19 mouse cellular contexts compared by ENCODE assay signal in the genomic region with DNA sequence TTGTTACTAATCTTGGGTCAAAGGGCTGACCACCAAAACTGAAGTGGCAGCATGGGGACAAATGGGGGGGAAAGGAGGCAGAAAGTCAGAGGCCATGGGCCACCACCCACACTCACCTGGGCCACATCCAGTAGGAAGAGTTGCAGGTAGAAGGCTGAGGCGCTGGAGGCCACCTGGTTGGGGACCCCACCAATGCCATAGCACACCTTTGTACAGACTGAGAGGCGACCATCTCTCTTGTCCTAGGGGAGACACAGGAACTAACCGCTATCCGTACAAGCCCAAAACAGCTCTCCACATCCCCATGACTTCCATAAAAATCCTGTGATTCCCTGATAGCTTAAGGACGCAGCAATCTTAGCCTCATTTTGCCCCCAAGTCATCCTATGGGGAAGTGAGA.
"Had no signal": no experiment of that assay in that cellular context is flagged by ENCODE, and none has a peak within 500 bp of the region (broad histone marks: within the 10 kb centered on the region; RNA-seq: fewer than 3 reads in every experiment).

No protein-coding gene starts in this region.

- H3K27ac ChIP-seq: layer of hippocampus, adult 2 months; lung, embryonic 15.5 days; midbrain, embryonic 12.5 days; midbrain, embryonic 15.5 days; neural tube, embryonic 13.5 days had no signal

- ATAC-seq: intestine, embryonic 16.5 days; midbrain, embryonic 15.5 days had no signal

- H3K9ac ChIP-seq: lung, embryonic 15.5 days; midbrain, embryonic 12.5 days; midbrain, embryonic 15.5 days; neural tube, embryonic 13.5 days had no signal

- H3K9me3 ChIP-seq: lung, embryonic 15.5 days; midbrain, embryonic 12.5 days; midbrain, embryonic 15.5 days; neural tube, embryonic 13.5 days had no signal

- H3K27me3 ChIP-seq: lung, embryonic 15.5 days; midbrain, embryonic 15.5 days had no signal

- H3K4me2 ChIP-seq: lung, embryonic 15.5 days; midbrain, embryonic 12.5 days; midbrain, embryonic 15.5 days; neural tube, embryonic 13.5 days had no signal

- DNase-seq: kidney, adult 18-20 months; kidney, adult 9 months; kidney, postnatal 25 days; layer of hippocampus, adult 9-11 months; lung, adult 18-20 months; lung, postnatal 10 days; lung, postnatal 36 days; retina, postnatal 1 day; right cerebral cortex, postnatal 25 days; spleen, adult 18-20 months; thymus, adult 18-20 months; thymus, postnatal 36 days had no signal

- H3K4me3 ChIP-seq: layer of hippocampus, adult 2 months; lung, embryonic 15.5 days; midbrain, embryonic 12.5 days; midbrain, embryonic 15.5 days; myocyte; neural tube, embryonic 13.5 days had no signal

- H3K36me3 ChIP-seq: lung, embryonic 15.5 days; midbrain, embryonic 12.5 days; midbrain, embryonic 15.5 days; neural tube, embryonic 13.5 days had no signal
